Comparison of ENCODE assay signal across 22 mouse cellular contexts in the genomic region with DNA sequence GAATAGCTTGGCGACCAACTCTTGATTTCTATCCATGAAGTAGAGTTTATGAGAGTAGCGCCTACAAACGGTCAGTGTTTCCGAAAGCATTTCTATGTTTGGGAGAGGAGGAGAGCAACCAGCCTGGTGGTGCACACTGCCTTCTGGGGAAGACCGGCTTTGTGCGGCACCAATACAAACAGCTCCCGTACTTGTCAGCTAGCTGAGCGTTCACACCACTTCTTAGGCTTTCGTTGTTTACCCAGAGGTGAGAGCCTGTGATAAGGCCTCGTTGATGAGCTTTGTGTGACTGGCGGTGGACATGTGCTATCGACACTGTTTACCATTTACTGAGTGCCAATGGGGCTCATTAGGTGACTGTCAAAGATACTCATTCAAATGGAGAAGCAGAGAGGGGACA.
A peak's percentile ranks its signal among the peaks of the same experiment; 100 is the strongest.
DNase-seq lines count a peak whose midpoint lies in the region; ATAC-seq and TF ChIP-seq lines count a peak whose summit lies in the region.
"Had no signal": no experiment of that assay in that cellular context is flagged by ENCODE, and none has a peak within 500 bp of the region (broad histone marks: within the 10 kb centered on the region; RNA-seq: fewer than 3 reads in every experiment).

No protein-coding gene starts in this region.

- H3K36me3 ChIP-seq in lung, embryonic 14.5 days (ENCODE audit: insufficient read depth) = no peaks in the 10 kb centered on the region
- H3K36me3 ChIP-seq in lung, embryonic 16.5 days (ENCODE audit: control insufficient read depth, insufficient read depth, low read length) = no peaks in the 10 kb centered on the region
- H3K36me3 ChIP-seq: embryonic facial prominence, embryonic 13.5 days; embryonic facial prominence, embryonic 15.5 days; forebrain, embryonic 10.5 days; forebrain, embryonic 12.5 days had no signal

- H3K27ac ChIP-seq in lung, embryonic 14.5 days (ENCODE audit: low read depth) = no peak overlapping the region
- H3K27ac ChIP-seq in lung, embryonic 16.5 days (ENCODE audit: low read length) = no peak overlapping the region
- H3K27ac ChIP-seq: embryonic facial prominence, embryonic 13.5 days; embryonic facial prominence, embryonic 15.5 days; forebrain, embryonic 10.5 days; forebrain, embryonic 12.5 days had no signal

- peaks cover 5% of the 10 kb centered on the region for H3K4me1 ChIP-seq in lung, embryonic 14.5 days (ENCODE audit: insufficient read depth)
- H3K4me1 ChIP-seq in lung, embryonic 16.5 days (replicated peaks; ENCODE audit: control insufficient read depth, insufficient read depth, low read length) = peaks cover 11% of the 10 kb centered on the region
- H3K4me1 ChIP-seq in lung, adult 2 months (ENCODE audit: control insufficient read depth, insufficient read depth, low read length) = no peaks in the 10 kb centered on the region

- H3K27me3 ChIP-seq in lung, embryonic 14.5 days (ENCODE audit: insufficient read depth, low read length) = no peaks in the 10 kb centered on the region
- no peaks in the 10 kb centered on the region for H3K27me3 ChIP-seq in lung, embryonic 16.5 days (ENCODE audit: control insufficient read depth, insufficient read depth, low read depth, low read length)
- H3K27me3 ChIP-seq: embryonic facial prominence, embryonic 13.5 days; embryonic facial prominence, embryonic 15.5 days; forebrain, embryonic 12.5 days had no signal

- peaks cover 4% of the 10 kb centered on the region; the same call in 1 of the 2 replicates for H3K9me3 ChIP-seq in lung, embryonic 14.5 days (ENCODE audit: low read depth, low read length)
- peaks cover 2% of the 10 kb centered on the region; the same call in 1 of the 2 replicates for H3K9me3 ChIP-seq in lung, embryonic 16.5 days (ENCODE audit: control insufficient read depth, low read length)
- H3K9me3 ChIP-seq: embryonic facial prominence, embryonic 13.5 days; embryonic facial prominence, embryonic 15.5 days; forebrain, embryonic 10.5 days; forebrain, embryonic 12.5 days had no signal

- H3K9ac ChIP-seq in lung, embryonic 14.5 days = no peak overlapping the region
- no peak overlapping the region for H3K9ac ChIP-seq in lung, embryonic 16.5 days (ENCODE audit: low read length)
- H3K9ac ChIP-seq: embryonic facial prominence, embryonic 13.5 days; embryonic facial prominence, embryonic 15.5 days; forebrain, embryonic 12.5 days had no signal

- DNase-seq in lung, embryonic 14.5 days = peak; percentile 63
- no peak for DNase-seq in lung, adult 18-20 months
- no peak for DNase-seq in lung, postnatal 14 days
- DNase-seq in lung, postnatal 10 days = peak; percentile 51
- DNase-seq in lung, adult 2 months = no peak
- DNase-seq: adrenal gland, adult 2 months; adrenal gland, postnatal 10 days; adrenal gland, postnatal 25 days; cerebellum, adult 11 months; cerebellum, adult 18-20 months; cerebellum, adult 8-10 months; cerebellum, adult 9-11 months; cerebellum, postnatal 14 days; cerebellum, postnatal 36 days; embryo, embryonic 11 days had no signal

- no peak for TF ChIP-seq CTCF in lung, embryonic 14.5 days (IDR thresholded peaks at IDR 0.05; ENCODE audit: low read depth)
- TF ChIP-seq CTCF in lung, adult 2 months (IDR thresholded peaks at IDR 0.05; ENCODE audit: insufficient read depth, low read length) = no peak

- ATAC-seq in lung, embryonic 14.5 days (ENCODE audit: insufficient read depth) = no peak
- ATAC-seq in lung, embryonic 16.5 days (ENCODE audit: low read depth) = peak; percentile 30; the same call in 1 of the 2 replicates
- ATAC-seq: forebrain, embryonic 14.5 days had no signal

- no peak for TF ChIP-seq POLR2A in lung, adult 2 months (IDR thresholded peaks at IDR 0.05; ENCODE audit: borderline replicate concordance, extremely low read depth, low read depth, low read length)

- no peak overlapping the region for H3K4me3 ChIP-seq in lung, embryonic 14.5 days (ENCODE audit: low read depth, low read length)
- H3K4me3 ChIP-seq in lung, embryonic 16.5 days (ENCODE audit: low read length) = no peak overlapping the region
- H3K4me3 ChIP-seq in lung, adult 2 months (replicated peaks; ENCODE audit: extremely low read depth, low read depth, low read length) = no peak overlapping the region
- H3K4me3 ChIP-seq: embryonic facial prominence, embryonic 13.5 days; embryonic facial prominence, embryonic 15.5 days; erythroblast, embryonic 14.5 days; forebrain, embryonic 10.5 days; forebrain, embryonic 12.5 days had no signal

- no peak overlapping the region for H3K4me2 ChIP-seq in lung, embryonic 14.5 days
- no peak overlapping the region for H3K4me2 ChIP-seq in lung, embryonic 16.5 days (ENCODE audit: low read depth, low read length)
- H3K4me2 ChIP-seq: embryonic facial prominence, embryonic 13.5 days; embryonic facial prominence, embryonic 15.5 days; forebrain, embryonic 12.5 days had no signal

- WGBS in lung, embryonic 14.5 days = 21% methylated on average over 12 of the region's 12 CpGs
- 19% methylated on average over 12 of the region's 12 CpGs for WGBS in lung, embryonic 16.5 days
- WGBS in lung, adult 2 months = 48% methylated on average over 12 of the region's 12 CpGs

Comparison
In these comparisons a context has a peak if more than half of its experiments do, and no peak if none do; other contexts are left out.
1. DNase-seq: peak in lung, embryonic 14.5 days (single experiment) and lung, postnatal 10 days (single experiment); none in lung, adult 18-20 months (0 of 2), lung, postnatal 14 days (single experiment) and lung, adult 2 months (single experiment).